Mouse (Mus musculus) CD4-positive, CD25-positive, alpha-beta regulatory T cell (primary cell): Measurements from ENCODE around the gene Hist1h2bl. TPM values are rescaled to one million over a fixed set of nuclear protein-coding genes. Genes with fewer than 3 reads are reported as not detected.

Experiments
- polyA plus RNA-seq: library from polyadenylated mRNA; unstranded; fragments of 100-300 nt; shearing (Covaris generic); gene quantifications from one replicate; pipeline ENCODE4 v1.2.1, GENCODE M21; 2017

Hist1h2bl gene
- polyA plus RNA-seq, result 2.4 TPM

GRCm38 (mm10) chr13:21715864-21716539 is at the start of gene Hist1h2bl, which contains the start of gene Hist1h2ai:
Gene Hist1h2bl (minus strand): TSS chr13:21716143.
Gene Hist1h2ai (plus strand): TSS chr13:21716422.

GRCm38 (mm10) chr13:21753524-21754285 is 37.8 kb upstream of the Hist1h2bl start, which contains the start of the genes Hist1h2ak and Hist1h2bn:
Gene Hist1h2ak (minus strand): TSS chr13:21753827.
Gene Hist1h2bn (plus strand): TSS chr13:21754123.

DNA sequence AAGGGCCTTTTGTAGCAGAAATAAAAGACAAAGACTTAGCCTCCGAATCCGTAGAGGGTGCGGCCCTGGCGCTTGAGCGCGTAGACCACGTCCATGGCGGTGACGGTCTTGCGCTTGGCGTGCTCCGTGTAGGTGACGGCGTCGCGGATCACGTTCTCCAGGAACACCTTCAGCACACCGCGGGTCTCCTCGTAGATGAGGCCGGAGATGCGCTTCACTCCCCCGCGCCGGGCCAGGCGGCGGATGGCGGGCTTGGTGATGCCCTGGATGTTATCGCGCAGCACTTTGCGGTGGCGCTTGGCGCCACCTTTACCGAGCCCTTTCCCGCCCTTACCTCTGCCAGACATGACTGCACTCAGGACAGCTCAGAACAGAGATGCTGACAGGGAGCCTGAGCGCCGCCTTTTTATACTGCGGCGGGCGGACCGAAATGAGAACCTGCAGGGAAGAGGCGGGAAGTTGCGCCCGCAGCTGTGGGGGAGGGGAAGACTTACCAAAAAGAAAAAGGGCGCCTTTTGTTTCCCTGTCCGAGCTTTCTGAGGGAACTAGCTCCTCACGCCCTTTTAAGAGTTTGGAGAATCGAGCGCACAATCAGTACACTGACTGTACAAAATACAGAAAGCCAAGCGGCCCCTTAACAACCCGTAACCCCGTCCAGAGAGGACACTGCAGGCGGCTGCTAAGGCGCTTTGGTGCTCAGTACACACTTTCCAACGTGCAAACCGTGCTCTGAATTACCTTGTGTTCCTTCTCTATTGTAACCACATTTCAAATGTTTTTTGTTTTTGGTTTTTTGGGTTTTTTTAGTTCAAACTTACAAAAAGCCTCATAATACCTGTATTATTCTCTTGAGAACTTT is 34.4 kb upstream of the Hist1h2bl start, which contains the start of gene Hist1h4k:
TSS of gene Hist1h4k (minus strand) at position 347 of the 859 bp plus-strand sequence.

DNA sequence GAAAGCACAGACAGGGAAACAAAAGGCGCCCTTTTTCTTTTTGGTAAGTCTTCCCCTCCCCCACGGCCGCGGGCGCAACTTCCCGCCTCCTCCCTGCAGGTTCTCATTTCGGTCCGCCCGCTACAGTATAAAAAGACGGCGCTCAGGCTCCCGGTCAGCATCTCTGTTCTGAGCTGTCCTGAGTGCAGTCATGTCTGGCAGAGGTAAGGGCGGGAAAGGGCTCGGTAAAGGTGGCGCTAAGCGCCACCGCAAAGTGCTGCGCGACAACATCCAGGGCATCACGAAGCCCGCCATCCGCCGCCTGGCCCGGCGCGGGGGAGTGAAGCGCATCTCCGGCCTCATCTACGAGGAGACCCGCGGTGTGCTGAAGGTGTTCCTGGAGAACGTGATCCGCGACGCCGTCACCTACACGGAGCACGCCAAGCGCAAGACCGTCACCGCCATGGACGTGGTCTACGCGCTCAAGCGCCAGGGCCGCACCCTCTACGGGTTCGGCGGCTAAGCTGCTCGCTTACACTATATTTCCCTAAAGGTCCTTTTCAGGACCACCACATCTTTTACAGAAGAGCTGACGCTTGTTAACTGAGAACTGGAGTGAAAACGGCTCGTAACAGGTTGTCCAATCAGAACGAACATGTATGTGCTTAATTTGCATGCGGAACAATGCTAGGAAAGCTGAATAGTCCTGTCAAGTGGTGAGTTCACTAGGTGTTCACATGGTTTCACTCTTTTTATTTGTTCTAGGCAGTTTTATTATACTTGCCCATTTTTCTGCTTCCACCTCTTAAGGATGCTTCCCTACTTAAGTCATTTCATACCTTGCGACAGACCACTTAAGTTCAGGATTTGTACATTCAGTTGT is 19.2 kb upstream of the Hist1h2bl start, which contains the start of gene Hist1h4j:
TSS of gene Hist1h4j (plus strand) at position 159 of the 862 bp plus-strand sequence.

DNA sequence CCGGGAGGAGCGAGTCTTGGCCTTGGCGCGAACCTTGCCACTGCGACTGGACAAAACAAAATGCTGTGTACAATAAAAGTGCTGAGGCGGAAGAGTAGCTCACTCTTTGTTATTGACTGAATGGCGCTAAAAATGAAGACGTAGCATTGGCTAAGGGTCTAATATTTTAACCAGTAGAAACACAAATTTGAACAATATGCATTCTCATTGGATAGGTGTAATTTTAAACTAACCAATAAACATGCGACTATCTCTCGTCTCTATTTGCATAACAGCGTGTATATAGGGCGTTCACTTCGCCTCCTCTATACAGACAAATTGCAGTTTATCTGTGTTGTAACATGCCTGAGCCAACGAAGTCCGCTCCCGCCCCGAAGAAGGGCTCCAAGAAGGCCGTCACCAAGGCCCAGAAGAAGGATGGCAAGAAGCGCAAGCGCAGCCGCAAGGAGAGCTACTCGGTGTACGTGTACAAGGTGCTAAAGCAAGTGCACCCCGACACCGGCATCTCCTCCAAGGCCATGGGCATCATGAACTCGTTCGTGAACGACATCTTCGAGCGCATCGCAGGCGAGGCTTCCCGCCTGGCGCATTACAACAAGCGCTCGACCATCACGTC is 5.9 kb upstream of the Hist1h2bl start, which contains the start of gene Hist1h2bm:
TSS of gene Hist1h2bm (plus strand) at position 288 of the 616 bp plus-strand sequence.

GRCm38 (mm10) chr13:21717397-21718357 is 1.7 kb upstream of the Hist1h2bl start, which contains the start of gene Hist1h3h:
Gene Hist1h3h (plus strand): TSS chr13:21717659.

GRCm38 (mm10) chr13:21697811-21698210 is 18.1 kb downstream of the Hist1h2bl start, which contains the start of gene Olfr1359:
Gene Olfr1359 (plus strand): TSS chr13:21698111.

GRCm38 (mm10) chr13:21677305-21677704 is 38.6 kb downstream of the Hist1h2bl start, which contains the start of gene Olfr1360:
Gene Olfr1360 (minus strand): TSS chr13:21677405.

Other genes starting within 250 kb of the Hist1h2bl start
- gene Nkapl, start 247.6 kb downstream of the Hist1h2bl start, polyA plus RNA-seq, result not detected
- 0.13 TPM for gene Zkscan4, start 237.2 kb downstream of the Hist1h2bl start, polyA plus RNA-seq
- not detected for gene Gm10065, start 236.7 kb downstream of the Hist1h2bl start, polyA plus RNA-seq
- not detected for gene AK157302, start 220.9 kb downstream of the Hist1h2bl start, polyA plus RNA-seq
- 8.7 TPM for gene Gm11273, start 214.7 kb downstream of the Hist1h2bl start, polyA plus RNA-seq
- gene Zkscan8, start 185.0 kb downstream of the Hist1h2bl start, polyA plus RNA-seq, result 7.3 TPM
- not detected for gene Olfr1366, start 173.3 kb downstream of the Hist1h2bl start, polyA plus RNA-seq
- gene Olfr1535, start 156.2 kb downstream of the Hist1h2bl start, polyA plus RNA-seq, result not detected
- gene Olfr1364, start 134.4 kb downstream of the Hist1h2bl start, polyA plus RNA-seq, result not detected
- not detected for gene Olfr1362, start 102.1 kb downstream of the Hist1h2bl start, polyA plus RNA-seq
- gene Olfr11, start 73.6 kb downstream of the Hist1h2bl start, polyA plus RNA-seq, result not detected
- not detected for gene Olfr1361, start 52.8 kb downstream of the Hist1h2bl start, polyA plus RNA-seq
- gene Olfr1360, start 38.7 kb downstream of the Hist1h2bl start, polyA plus RNA-seq, result not detected
- not detected for gene Olfr1359, start 18.0 kb downstream of the Hist1h2bl start, polyA plus RNA-seq
- 14.3 TPM for gene Hist1h2ai, start 279 bp upstream of the Hist1h2bl start, polyA plus RNA-seq
- not detected for gene Hist1h3h, start 1.5 kb upstream of the Hist1h2bl start, polyA plus RNA-seq
- gene Hist1h2bm, start 5.9 kb upstream of the Hist1h2bl start, polyA plus RNA-seq, result 0.87 TPM
- gene Hist1h4j, start 18.9 kb upstream of the Hist1h2bl start, polyA plus RNA-seq, result 0.80 TPM
- 8.1 TPM for gene Hist1h4k, start 34.4 kb upstream of the Hist1h2bl start, polyA plus RNA-seq
- gene Hist1h2ak, start 37.7 kb upstream of the Hist1h2bl start, polyA plus RNA-seq, result 1.6 TPM
- gene Hist1h2bn, start 38.0 kb upstream of the Hist1h2bl start, polyA plus RNA-seq, result not detected
- 1.8 TPM for gene Hist1h1b, start 64.5 kb upstream of the Hist1h2bl start, polyA plus RNA-seq
- gene Hist1h3i, start 67.2 kb upstream of the Hist1h2bl start, polyA plus RNA-seq, result 1.1 TPM
- gene Hist1h2an, start 71.1 kb upstream of the Hist1h2bl start, polyA plus RNA-seq, result 0.99 TPM
- gene Hist1h2bp, start 71.3 kb upstream of the Hist1h2bl start, polyA plus RNA-seq, result not detected
- 5.0 TPM for gene Hist1h2bq, start 94.1 kb upstream of the Hist1h2bl start, polyA plus RNA-seq
- not detected for gene Hist1h2ao, start 94.3 kb upstream of the Hist1h2bl start, polyA plus RNA-seq
- 36.0 TPM for gene Hist1h4m, start 95.6 kb upstream of the Hist1h2bl start, polyA plus RNA-seq
- gene Hist1h4n, start 116.1 kb upstream of the Hist1h2bl start, polyA plus RNA-seq, result 18.1 TPM
- 144 TPM for gene Hist1h2ap, start 117.4 kb upstream of the Hist1h2bl start, polyA plus RNA-seq
- gene Hist1h2br, start 117.6 kb upstream of the Hist1h2bl start, polyA plus RNA-seq, result 5.0 TPM
- gene Zfp184, start 229.0 kb upstream of the Hist1h2bl start, polyA plus RNA-seq, result not detected